Mouse (Mus musculus) MEL (cell line): ENCODE results near the gene Dusp2. TPM values are rescaled to one million over a fixed set of nuclear protein-coding genes. Genes with fewer than 3 reads are reported as not detected.

Experiments
- DNase-seq: peaks from one replicate; pipeline ENCODE4 v3.0.0; 2011; ENCODE audit warnings: low read depth, low spot score
- H3K27ac ChIP-seq: 2 replicates; pipeline ENCODE4 v1.5.1; 2012; ENCODE audit warnings: low read depth, mild to moderate bottlenecking, control low read depth, low read length, moderate library complexity; ENCODE audit not compliant: control insufficient read depth
- H3K27me3 ChIP-seq, 2 experiments: fragments of 150-350 bp in 1 of 2; sonication (generic) in 1 of 2; 2 replicates each; pipeline ENCODE4 v1.6.1; 2012; ENCODE audit warnings: low read length in 2 of 2, mild to moderate bottlenecking in 2 of 2, improper control_type of control experiment in 1 of 2, moderate library complexity in 1 of 2; ENCODE audit not compliant: insufficient read depth in 2 of 2, control insufficient read depth in 1 of 2
- H3K36me3 ChIP-seq, 2 experiments: 2 replicates each; pipeline ENCODE4 v1.6.1; 2012 to 2014; ENCODE audit warnings: low read length in 2 of 2, improper control_type of control experiment in 1 of 2, inconsistent platforms in 1 of 2, mild to moderate bottlenecking in 1 of 2; ENCODE audit not compliant: insufficient read depth in 2 of 2, control insufficient read depth in 1 of 2
- H3K4me1 ChIP-seq, 2 experiments: fragments of 150-350 bp in 1 of 2; sonication (generic) in 1 of 2; 2 replicates each; pipeline ENCODE4 v1.6.1; 2012; ENCODE audit warnings: low read length in 2 of 2, improper control_type of control experiment in 1 of 2, mild to moderate bottlenecking in 1 of 2; ENCODE audit not compliant: insufficient read depth in 2 of 2, control insufficient read depth in 1 of 2
- H3K4me3 ChIP-seq, 2 experiments: fragments of 150-350 bp in 1 of 2; sonication (generic) in 1 of 2; 2 replicates each; pipeline ENCODE4 v1.5.1; 2012; ENCODE audit warnings: low read depth in 2 of 2, low read length in 2 of 2, mild to moderate bottlenecking in 2 of 2, moderate library complexity in 2 of 2, control low read depth in 1 of 2, improper control_type of control experiment in 1 of 2; ENCODE audit not compliant: control insufficient read depth in 1 of 2, insufficient read depth in 1 of 2
- H3K79me2 ChIP-seq: 2 replicates; pipeline ENCODE4 v1.6.1; 2012; ENCODE audit warnings: mild to moderate bottlenecking, low read length, moderate library complexity; ENCODE audit not compliant: control insufficient read depth, poor library complexity, insufficient read depth
- H3K9ac ChIP-seq: 2 replicates; pipeline ENCODE4 v1.6.1; 2012; ENCODE audit warnings: low read depth, mild to moderate bottlenecking, control low read depth, low read length, moderate library complexity; ENCODE audit not compliant: control insufficient read depth, poor library complexity, severe bottlenecking
- H3K9me3 ChIP-seq: fragments of 150-350 bp; sonication (generic); replicated peaks from 2 replicates; pipeline ENCODE4 v1.6.1; 2012; ENCODE audit warnings: mild to moderate bottlenecking, low read length, improper control_type of control experiment, moderate library complexity; ENCODE audit not compliant: insufficient read depth
- CHD1 ChIP-seq: IDR thresholded peaks from 2 replicates; pipeline ENCODE4 v1.6.1; 2012; ENCODE audit warnings: low read depth, mild to moderate bottlenecking, inconsistent platforms, low read length, improper control_type of control experiment
- CTCF ChIP-seq, 3 experiments: IDR thresholded peaks in 2 of 3; conservative IDR thresholded peaks in 1 of 3; 2 replicates each; pipeline ENCODE4 v1.5.1; 2011 to 2012; ENCODE audit warnings: low read length in 3 of 3, low read depth in 2 of 3, mild to moderate bottlenecking in 2 of 3, improper control_type of control experiment in 1 of 3, inconsistent platforms in 1 of 3, mixed read lengths in 1 of 3, moderate library complexity in 1 of 3; ENCODE audit not compliant: control insufficient read depth in 1 of 3, insufficient read depth in 1 of 3, poor library complexity in 1 of 3, severe bottlenecking in 1 of 3
- E2F4 ChIP-seq: IDR thresholded peaks from 2 replicates; pipeline ENCODE4 v1.6.1; 2011; ENCODE audit warnings: low read depth, low read length, improper control_type of control experiment, borderline replicate concordance
- ETS1 ChIP-seq: IDR thresholded peaks from 2 replicates; pipeline ENCODE4 v1.6.1; 2012; ENCODE audit warnings: low read depth, mild to moderate bottlenecking, inconsistent platforms, low read length, improper control_type of control experiment, moderate library complexity
- GABPA ChIP-seq: IDR thresholded peaks from 2 replicates; pipeline ENCODE4 v1.6.1; 2012; ENCODE audit warnings: low read depth, mild to moderate bottlenecking, inconsistent platforms, low read length, improper control_type of control experiment, moderate library complexity
- GATA1 ChIP-seq: IDR thresholded peaks from 2 replicates; pipeline ENCODE4 v1.6.1; 2011; ENCODE audit warnings: low read depth, low read length, improper control_type of control experiment
- KAT2A ChIP-seq: conservative IDR thresholded peaks from 2 replicates; pipeline ENCODE4 v1.6.1; 2012; ENCODE audit warnings: low read depth, low read length, improper control_type of control experiment, inconsistent platforms
- MAX ChIP-seq: IDR thresholded peaks from 2 replicates; pipeline ENCODE4 v1.6.1; 2011; ENCODE audit warnings: low read length, improper control_type of control experiment
- MEF2A ChIP-seq: IDR thresholded peaks from 2 replicates; pipeline ENCODE4 v1.6.1; 2014; ENCODE audit warnings: low read depth, mild to moderate bottlenecking, inconsistent platforms, low read length, improper control_type of control experiment; ENCODE audit not compliant: poor library complexity, insufficient replicate concordance, severe bottlenecking; ENCODE audit errors: extremely low read depth
- MXI1 ChIP-seq: IDR thresholded peaks from 2 replicates; pipeline ENCODE4 v1.6.1; 2011; ENCODE audit warnings: mild to moderate bottlenecking, low read depth, low read length, improper control_type of control experiment
- MYB ChIP-seq: IDR thresholded peaks from 2 replicates; pipeline ENCODE4 v1.6.1; 2011; ENCODE audit warnings: mild to moderate bottlenecking, low read depth, low read length, improper control_type of control experiment
- NELFE ChIP-seq: IDR thresholded peaks from 2 replicates; pipeline ENCODE4 v1.6.1; 2011; ENCODE audit warnings: low read depth, low read length, improper control_type of control experiment
- RAD21 ChIP-seq: IDR thresholded peaks from 2 replicates; pipeline ENCODE4 v1.6.1; 2011; ENCODE audit warnings: mild to moderate bottlenecking, low read depth, low read length, improper control_type of control experiment
- RCOR1 ChIP-seq: IDR thresholded peaks from 2 replicates; pipeline ENCODE4 v1.6.1; 2012; ENCODE audit warnings: low read depth, mild to moderate bottlenecking, inconsistent platforms, low read length, improper control_type of control experiment
- SMC3 ChIP-seq: IDR thresholded peaks from 2 replicates; pipeline ENCODE4 v1.6.1; 2011; ENCODE audit warnings: low read depth, low read length, improper control_type of control experiment
- UBTF ChIP-seq: IDR thresholded peaks from 2 replicates; pipeline ENCODE4 v1.6.1; 2012; ENCODE audit warnings: low read depth, mild to moderate bottlenecking, inconsistent platforms, low read length, improper control_type of control experiment, moderate library complexity, borderline replicate concordance; ENCODE audit not compliant: insufficient read depth
- USF1 ChIP-seq: IDR thresholded peaks from 2 replicates; pipeline ENCODE4 v1.6.1; 2014; ENCODE audit warnings: low read depth, mild to moderate bottlenecking, inconsistent platforms, low read length, improper control_type of control experiment, moderate library complexity
- USF2 ChIP-seq, 2 experiments: IDR thresholded peaks; 2 replicates each; pipeline ENCODE4 v1.6.1; 2011 to 2012; ENCODE audit warnings: improper control_type of control experiment in 2 of 2, low read length in 2 of 2, borderline replicate concordance in 1 of 2, inconsistent platforms in 1 of 2, low read depth in 1 of 2, mild to moderate bottlenecking in 1 of 2; ENCODE audit not compliant: insufficient read depth in 1 of 2
- ZKSCAN1 ChIP-seq: IDR thresholded peaks from 2 replicates; pipeline ENCODE4 v1.6.1; 2012; ENCODE audit warnings: low read depth, mild to moderate bottlenecking, inconsistent platforms, low read length, improper control_type of control experiment, moderate library complexity
- polyA plus RNA-seq, 2 experiments: library from polyadenylated mRNA; stranded (reverse) in 1 of 2; unstranded in 1 of 2; fragments of >175 nt in 1 of 2; fragments of >200 nt in 1 of 2; gene quantifications; 2 replicates each; pipeline versions ENCODE4 v1.2.1 to v1.2.4; 2012; ENCODE audit warnings: low replicate concordance in 2 of 2, low read depth in 1 of 2; ENCODE audit not compliant: insufficient read length in 2 of 2, insufficient read depth in 1 of 2, missing spikeins in 1 of 2
- total RNA-seq: library from RNA; depleted of rRNA; stranded (reverse); fragments of 300-350 nt; gene quantifications from 2 replicates; pipeline ENCODE4 v1.2.3, GENCODE M21; 2012

Dusp2 gene
- total and polyA plus RNA-seq, 3 experiments, result 10.4 to 11.6 TPM; not detected in 1

- H3K79me2 ChIP-seq, result no peaks in the 10 kb centered on the region
- no peak for DNase-seq
- peaks cover 0 to 2% of the 10 kb centered on the region in 2 experiments; a peak in 1 of 4 replicates for H3K27me3 ChIP-seq
- no peak overlapping the region for H3K27ac ChIP-seq
- no peak overlapping the region for H3K4me3 ChIP-seq
- H3K9ac ChIP-seq, result no peak overlapping the region
- no peaks in the 10 kb centered on the region for H3K4me1 ChIP-seq
- no peaks in the 10 kb centered on the region for H3K9me3 ChIP-seq
- H3K36me3 ChIP-seq, result no peaks in the 10 kb centered on the region
- no peak for TF ChIP-seq GABPA
- TF ChIP-seq CTCF (IDR thresholded peaks at IDR 0.05 in 2 of 3, conservative IDR thresholded peaks at IDR 0.05 in 1 of 3; ENCODE audit: control insufficient read depth in 1 of 3, insufficient read depth in 1 of 3, low read depth in 2 of 3, low read length in 3 of 3, poor library complexity in 1 of 3, severe bottlenecking in 1 of 3), result peak in 1 of 3 experiments; percentile 22; a peak in 1 of 6 replicates
- TF ChIP-seq, all 39 proteins: peak for 1
Observed at GRCm38 (mm10) chr2:127313878-127314277, 22.1 kb upstream of the Dusp2 start.

GRCm38 (mm10) chr2:127314467-127315154, 21.3 kb upstream of the Dusp2 start:
- Histone ChIP-seq H3K4me3 (no peak overlapping the region), H3K27me3 (peaks cover 0 to 2% of the 10 kb centered on the region in 2 experiments; a peak in 1 of 4 replicates), H3K9ac (no peak overlapping the region), H3K4me1 (no peaks in the 10 kb centered on the region), H3K9me3 (no peaks in the 10 kb centered on the region), H3K36me3 (no peaks in the 10 kb centered on the region), H3K27ac (no peak overlapping the region), H3K79me2 (no peaks in the 10 kb centered on the region)
- DNase-seq, result no peak
- TF ChIP-seq RAD21 (no peak), MEF2A (no peak), USF1 (no peak), E2F4 (no peak), CHD1 (no peak), ZKSCAN1 (no peak), UBTF (no peak), RCOR1 (no peak), SMC3 (no peak), NELFE (no peak), MAX (no peak), MXI1 (no peak)

- no peak overlapping the region for H3K4me3 ChIP-seq
- H3K9me3 ChIP-seq, result no peaks in the 10 kb centered on the region
- H3K27me3 ChIP-seq, result peaks cover 0 to 2% of the 10 kb centered on the region in 2 experiments; a peak in 1 of 4 replicates
- no peak for TF ChIP-seq MYB
- no peak for TF ChIP-seq KAT2A
- TF ChIP-seq MAX, result no peak
- TF ChIP-seq GATA1, result no peak
- no peak for TF ChIP-seq CHD1
- TF ChIP-seq ETS1, result no peak
- TF ChIP-seq USF2 (IDR thresholded peaks at IDR 0.05; ENCODE audit: borderline replicate concordance in 1 of 2, insufficient read depth in 1 of 2, low read depth in 1 of 2, low read length in 2 of 2), result no peak
- no peaks in the 10 kb centered on the region for H3K36me3 ChIP-seq
- H3K79me2 ChIP-seq, result no peaks in the 10 kb centered on the region
- no peaks in the 10 kb centered on the region for H3K4me1 ChIP-seq
- DNase-seq, result no peak
- no peak overlapping the region for H3K9ac ChIP-seq
- no peak overlapping the region for H3K27ac ChIP-seq
Observed at GRCm38 (mm10) chr2:127315155-127315470, 20.8 kb upstream of the Dusp2 start.
